Mouse (Mus musculus): Measurements from ENCODE around the gene Atp5b. TPM values are rescaled to one million over a fixed set of nuclear protein-coding genes. Genes with fewer than 3 reads are reported as not detected.

The Atp5b gene
- polyA plus RNA-seq, 1 experiment from 2014 or later: 4,523 TPM

DNA sequence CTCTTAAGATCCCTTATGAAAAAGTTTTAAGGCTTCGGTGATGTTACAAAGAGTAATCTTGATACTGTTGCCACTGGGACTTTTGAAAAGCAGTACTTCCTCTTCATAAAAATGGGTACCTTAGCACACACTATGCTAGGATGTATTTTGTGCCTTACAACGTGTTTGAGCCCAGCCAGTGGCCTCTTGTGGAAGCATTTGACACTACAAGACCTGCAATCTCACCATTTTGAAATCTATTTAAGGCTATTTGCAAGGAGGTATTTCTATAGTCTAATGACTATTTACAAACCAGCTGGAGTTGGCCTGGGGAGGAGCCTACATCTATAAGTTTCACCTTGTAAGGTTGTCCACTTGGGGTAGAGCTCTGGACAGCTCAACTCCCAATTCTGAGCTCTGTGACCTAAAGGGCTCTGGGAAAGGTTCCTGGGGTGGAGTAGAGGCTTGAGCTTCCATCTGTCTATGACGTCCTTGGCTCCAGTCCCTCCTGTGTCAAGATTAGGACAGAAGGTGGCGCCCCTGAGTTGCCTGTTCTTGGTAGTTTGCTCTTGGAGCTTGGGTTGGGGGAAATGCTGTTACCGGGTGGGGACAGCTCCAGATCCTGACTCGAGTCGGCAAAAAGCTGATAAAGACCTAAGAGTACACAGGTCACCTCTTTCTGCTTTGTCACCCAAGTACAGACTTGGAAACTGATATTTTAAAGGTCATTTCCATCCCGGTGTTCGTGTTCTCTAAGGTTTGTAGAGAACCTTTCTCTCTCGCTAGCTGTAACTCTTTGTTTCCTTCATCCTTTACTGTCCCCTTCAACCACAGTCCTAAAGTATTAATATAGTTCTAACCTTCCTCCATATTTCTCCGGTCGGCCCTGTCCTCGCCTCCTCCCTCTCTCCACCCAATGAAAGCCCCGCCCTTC, 7.8 kb downstream of the Atp5b start:
- Histone ChIP-seq H3K27me3 (ENCODE audit: control insufficient read depth, insufficient read depth, low read length) (no peaks in the 10 kb centered on the region), H3K36me3 (ENCODE audit: control insufficient read depth, insufficient read depth, low read length) (peaks cover 34% of the 10 kb centered on the region), H3K4me2 (peak overlapping the region; percentile 95), H3K27ac (ENCODE audit: low read depth, low read length) (peak overlapping the region; percentile 97), H3K9ac (ENCODE audit: low read depth, low read length) (peak overlapping the region; percentile 90), H3K4me3 (ENCODE audit: low read depth, low read length) (peak overlapping the region; percentile 90), H3K9me3 (replicated peaks; ENCODE audit: control insufficient read depth, low read length) (no peaks in the 10 kb centered on the region), H3K4me1 (ENCODE audit: control insufficient read depth, insufficient read depth, low read length) (peaks cover 29% of the 10 kb centered on the region)
- ATAC-seq (replicated peaks; ENCODE audit: insufficient number of reproducible peaks, low FRiP score, low TSS enrichment): peak; percentile 27
- whole genome bisulfite sequencing (ENCODE audit: insufficient replicate concordance): 8% methylated on average over 14 of the region's 14 CpGs

DNA sequence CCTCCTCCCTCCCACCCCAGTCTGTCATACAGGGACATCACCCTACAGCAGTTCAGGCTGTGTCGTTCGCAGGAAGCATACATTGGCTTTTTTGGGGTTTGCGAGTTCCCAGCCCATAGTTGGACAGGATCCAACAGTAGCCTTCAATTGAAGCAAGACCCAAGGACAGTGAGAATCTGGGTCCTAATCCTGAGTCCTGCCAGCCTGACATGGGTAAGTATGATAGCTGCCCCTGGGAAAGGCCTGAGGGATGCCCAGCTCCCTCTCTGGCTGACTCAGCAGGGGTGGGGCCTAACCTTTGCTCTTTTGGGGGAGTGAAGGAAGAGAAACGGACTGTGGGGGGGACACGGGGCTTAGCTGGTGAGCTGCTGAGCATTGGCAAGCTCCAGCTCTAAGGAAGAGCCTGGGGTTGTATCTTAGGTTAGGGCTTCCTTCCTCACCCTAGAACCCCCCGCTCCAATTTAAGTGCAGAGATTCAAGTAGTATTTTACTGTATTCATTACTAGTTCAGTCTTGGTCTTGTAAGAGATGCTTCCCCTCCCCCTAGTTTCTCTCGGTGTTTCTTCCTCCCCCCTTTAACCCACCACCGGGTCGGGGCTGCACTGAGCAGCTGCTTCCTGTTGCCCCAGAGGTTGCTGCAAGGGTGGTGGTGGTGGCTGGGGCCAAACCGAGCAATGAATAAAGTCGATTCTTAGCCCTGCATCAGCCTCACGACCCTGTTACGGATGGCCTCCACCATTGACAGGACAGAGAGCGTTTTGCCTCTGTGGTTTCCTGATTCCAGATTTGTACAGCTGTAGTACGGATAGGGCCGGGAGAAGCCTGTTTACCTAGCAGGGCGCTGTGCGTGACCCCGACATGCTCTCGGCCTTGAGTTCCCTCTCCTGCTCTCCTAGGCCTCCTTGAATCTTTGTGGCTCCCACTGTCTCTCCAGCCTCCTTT, 8.8 kb downstream of the Atp5b start, which contains the start of gene Baz2a:
Gene Baz2a (plus strand): TSS at position 14 of the 942 bp plus-strand sequence.
- H3K4me3 ChIP-seq (ENCODE audit: low read depth, low read length): peak within 1 kb of the TSS; percentile 90
- peak within 1 kb of the TSS; percentile 97 for H3K27ac ChIP-seq (ENCODE audit: low read depth, low read length)
- peak within 1 kb of the TSS; percentile 95 for H3K4me2 ChIP-seq
- peak; percentile 73 for ATAC-seq (replicated peaks; ENCODE audit: insufficient number of reproducible peaks, low FRiP score, low TSS enrichment)
- no peaks in the 10 kb centered on the region for H3K9me3 ChIP-seq (replicated peaks; ENCODE audit: control insufficient read depth, low read length)
- H3K36me3 ChIP-seq (ENCODE audit: control insufficient read depth, insufficient read depth, low read length): peaks cover 25% of the 10 kb centered on the region
- peaks cover 33% of the 10 kb centered on the region for H3K4me1 ChIP-seq (ENCODE audit: control insufficient read depth, insufficient read depth, low read length)
- no peaks in the 10 kb centered on the region for H3K27me3 ChIP-seq (ENCODE audit: control insufficient read depth, insufficient read depth, low read length)
- peak within 1 kb of the TSS; percentile 90 for H3K9ac ChIP-seq (ENCODE audit: low read depth, low read length)
- 1% methylated on average over 20 of the region's 20 CpGs for WGBS (ENCODE audit: insufficient replicate concordance)

DNA sequence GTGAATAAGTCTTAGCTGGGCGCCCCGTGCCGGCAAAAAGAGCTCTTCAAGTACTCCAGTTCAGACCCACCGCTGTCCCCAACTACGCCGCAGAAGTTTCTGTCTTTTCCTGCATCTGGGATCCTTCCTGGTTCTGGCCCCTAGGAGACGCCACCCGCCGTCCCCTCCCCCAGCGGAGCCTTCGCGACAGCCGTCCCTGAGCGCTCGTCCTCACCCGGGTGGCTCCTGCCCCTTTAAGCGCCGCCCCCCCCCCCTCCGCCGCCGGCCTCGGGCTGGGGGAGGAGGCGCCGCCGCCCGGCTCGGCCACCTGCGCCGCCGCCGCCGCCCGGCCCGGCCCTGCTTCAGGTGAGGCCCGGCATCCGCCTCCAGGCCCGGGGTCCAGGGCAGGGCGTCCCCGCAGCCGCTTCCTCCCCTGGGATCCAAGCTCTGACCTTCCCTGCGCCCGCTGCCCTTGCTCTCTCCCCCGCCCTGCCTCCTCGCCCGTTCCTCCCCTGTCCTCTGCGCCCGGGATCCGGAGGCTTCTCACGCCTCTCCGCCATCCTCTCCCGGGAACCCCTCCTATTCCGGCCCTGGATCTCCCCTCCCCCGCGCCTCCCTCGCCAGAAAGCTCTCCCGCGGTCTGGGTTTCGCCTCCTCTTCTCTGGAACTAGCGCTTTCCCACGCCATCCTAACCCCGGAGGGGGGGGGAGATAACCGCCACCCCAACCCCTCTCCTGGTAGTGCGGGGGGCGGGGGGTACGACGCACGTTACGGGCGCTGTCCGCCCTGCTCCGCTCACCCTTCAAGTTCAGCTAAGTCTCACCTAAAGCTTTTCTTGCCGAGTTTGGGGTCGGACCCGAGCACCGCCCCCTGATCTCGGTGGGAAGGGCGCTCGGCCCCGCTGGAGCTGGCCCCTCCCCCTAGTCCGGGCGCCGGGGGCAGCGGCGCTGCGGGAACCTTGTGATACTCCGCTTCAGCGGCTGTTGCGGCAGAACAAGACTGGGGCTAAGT, 9.7 kb downstream of the Atp5b start:
- H3K27ac ChIP-seq (ENCODE audit: low read depth, low read length): peak overlapping the region; percentile 97
- peak overlapping the region; percentile 90 for H3K9ac ChIP-seq (ENCODE audit: low read depth, low read length)
- H3K4me2 ChIP-seq: peak overlapping the region; percentile 95
- H3K4me1 ChIP-seq (ENCODE audit: control insufficient read depth, insufficient read depth, low read length): peaks cover 33% of the 10 kb centered on the region
- H3K9me3 ChIP-seq (replicated peaks; ENCODE audit: control insufficient read depth, low read length): no peaks in the 10 kb centered on the region
- H3K4me3 ChIP-seq (ENCODE audit: low read depth, low read length): peak overlapping the region; percentile 90
- peak; percentile 47 for ATAC-seq (replicated peaks; ENCODE audit: insufficient number of reproducible peaks, low FRiP score, low TSS enrichment)
- H3K27me3 ChIP-seq (ENCODE audit: control insufficient read depth, insufficient read depth, low read length): no peaks in the 10 kb centered on the region
- peaks cover 18% of the 10 kb centered on the region for H3K36me3 ChIP-seq (ENCODE audit: control insufficient read depth, insufficient read depth, low read length)
- 1% methylated on average over 82 of the region's 88 CpGs for whole genome bisulfite sequencing (ENCODE audit: insufficient replicate concordance)

DNA sequence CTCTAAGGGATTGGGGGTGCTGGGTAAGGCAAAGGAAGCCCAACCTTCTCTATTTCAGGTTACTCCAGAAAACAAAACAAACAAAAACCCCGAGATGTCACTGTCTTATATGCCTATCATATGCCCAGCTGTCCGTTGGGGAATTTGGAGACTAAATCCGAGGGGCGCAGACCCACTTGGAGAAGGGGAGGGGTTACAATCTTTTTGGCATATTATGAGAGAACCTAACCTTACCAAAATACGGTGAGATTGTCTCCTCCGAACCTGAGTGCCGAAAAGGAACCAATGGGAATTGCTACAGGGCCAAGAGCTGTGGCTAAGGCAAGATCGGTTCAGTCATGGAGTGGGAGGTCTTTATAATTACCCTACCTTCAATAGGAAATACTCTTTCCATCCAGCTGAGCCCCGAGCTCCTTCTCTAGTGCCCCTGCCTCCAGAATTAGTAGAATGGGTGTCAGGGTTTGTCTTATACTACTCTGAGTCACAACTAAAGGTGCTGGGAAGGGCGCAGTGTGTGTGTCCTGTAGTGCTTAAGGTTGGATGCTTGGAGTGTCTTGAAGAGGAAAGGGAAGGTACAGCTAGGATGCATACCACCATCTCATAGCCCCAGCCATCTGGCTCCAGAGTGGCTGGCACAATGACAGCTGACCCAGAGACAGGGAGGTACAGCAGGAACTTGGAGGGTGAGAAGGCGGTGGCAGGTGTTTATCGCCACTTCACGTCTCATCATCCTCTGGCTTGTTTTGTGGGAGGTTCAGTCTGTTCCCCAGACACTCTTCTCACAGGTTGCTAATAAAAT, 10.6 kb downstream of the Atp5b start:
- Histone ChIP-seq H3K27me3 (ENCODE audit: control insufficient read depth, insufficient read depth, low read length) (no peaks in the 10 kb centered on the region), H3K4me1 (ENCODE audit: control insufficient read depth, insufficient read depth, low read length) (peaks cover 40% of the 10 kb centered on the region), H3K27ac (ENCODE audit: low read depth, low read length) (peak overlapping the region; percentile 97), H3K4me3 (ENCODE audit: low read depth, low read length) (peak overlapping the region; percentile 90), H3K9me3 (replicated peaks; ENCODE audit: control insufficient read depth, low read length) (no peaks in the 10 kb centered on the region), H3K9ac (ENCODE audit: low read depth, low read length) (peak overlapping the region; percentile 90), H3K36me3 (ENCODE audit: control insufficient read depth, insufficient read depth, low read length) (peaks cover 10% of the 10 kb centered on the region), H3K4me2 (peak overlapping the region; percentile 95)
- 26% methylated on average over 13 of the region's 13 CpGs for WGBS (ENCODE audit: insufficient replicate concordance)
- no peak for ATAC-seq (replicated peaks; ENCODE audit: insufficient number of reproducible peaks, low FRiP score, low TSS enrichment)

DNA sequence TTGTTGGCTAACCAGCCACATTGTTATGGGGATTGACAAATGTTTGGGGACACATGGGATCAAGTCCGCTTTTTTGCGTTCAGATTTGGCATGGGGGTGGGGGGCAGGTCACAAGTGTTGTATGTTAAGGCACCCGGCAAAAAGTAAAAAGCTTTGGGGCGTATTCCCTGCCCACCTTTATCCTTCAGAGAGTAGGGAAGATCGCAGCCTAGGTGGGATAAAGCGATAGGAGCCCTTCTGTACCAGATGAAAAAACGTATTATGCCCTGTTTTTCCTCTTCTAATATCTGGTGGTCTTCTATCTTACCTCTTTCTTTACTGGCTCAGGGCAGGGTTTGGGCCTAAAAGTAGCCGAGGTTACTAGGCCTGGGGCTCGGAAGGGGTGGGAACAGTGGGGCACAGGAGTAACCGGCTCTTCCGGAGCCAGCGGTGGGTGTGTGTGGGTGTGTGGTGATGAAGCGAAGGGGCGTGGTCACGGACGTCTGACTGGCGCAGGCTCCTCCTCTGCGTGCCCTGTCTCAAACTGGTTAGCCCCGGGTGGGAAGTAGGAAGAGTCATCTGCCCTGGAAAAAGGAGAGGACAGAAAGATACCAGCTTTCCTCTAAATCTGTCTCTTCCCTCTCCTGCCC, 11.4 kb downstream of the Atp5b start:
- H3K4me2 ChIP-seq: peak overlapping the region; percentile 95
- peaks cover 7% of the 10 kb centered on the region for H3K36me3 ChIP-seq (ENCODE audit: control insufficient read depth, insufficient read depth, low read length)
- H3K9ac ChIP-seq (ENCODE audit: low read depth, low read length): peak overlapping the region; percentile 90
- H3K27ac ChIP-seq (ENCODE audit: low read depth, low read length): peak overlapping the region; percentile 62
- no peaks in the 10 kb centered on the region for H3K27me3 ChIP-seq (ENCODE audit: control insufficient read depth, insufficient read depth, low read length)
- H3K4me3 ChIP-seq (ENCODE audit: low read depth, low read length): peak overlapping the region; percentile 90
- H3K9me3 ChIP-seq (replicated peaks; ENCODE audit: control insufficient read depth, low read length): no peaks in the 10 kb centered on the region
- peak; percentile 68 for ATAC-seq (replicated peaks; ENCODE audit: insufficient number of reproducible peaks, low FRiP score, low TSS enrichment)
- 12% methylated on average over 19 of the region's 19 CpGs for WGBS (ENCODE audit: insufficient replicate concordance)
- H3K4me1 ChIP-seq (ENCODE audit: control insufficient read depth, insufficient read depth, low read length): peaks cover 40% of the 10 kb centered on the region

DNA sequence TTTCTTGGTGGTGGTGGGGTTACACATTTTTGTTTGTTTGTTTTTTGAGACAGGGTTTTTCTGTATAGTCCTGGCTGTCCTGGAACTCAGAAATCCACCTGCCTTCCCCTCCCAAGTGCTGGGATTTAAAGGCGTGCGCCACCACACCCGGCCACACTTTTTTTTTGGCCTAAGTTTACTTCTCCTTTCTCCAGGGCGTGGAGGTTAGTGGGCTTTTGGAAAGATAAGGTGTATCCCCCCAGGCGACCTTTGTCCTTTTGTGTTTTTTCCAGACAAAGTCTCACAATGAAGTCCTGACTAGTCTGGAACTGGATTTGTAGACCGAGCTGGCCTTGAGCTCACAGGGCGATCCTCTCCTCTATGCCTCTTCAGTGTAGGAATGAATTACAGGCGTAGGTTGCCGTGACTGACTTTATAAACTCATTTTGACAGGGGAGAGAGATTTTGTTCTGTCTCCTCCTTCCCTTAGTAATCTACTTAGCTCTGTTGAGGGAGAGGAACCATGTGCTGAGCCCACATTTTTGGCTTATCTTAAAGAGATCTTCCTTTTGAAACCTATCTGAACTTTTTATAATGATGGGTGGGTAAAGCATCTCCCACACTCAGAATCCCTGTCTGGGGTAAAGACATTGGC, 12.0 kb downstream of the Atp5b start:
- ATAC-seq (replicated peaks; ENCODE audit: insufficient number of reproducible peaks, low FRiP score, low TSS enrichment): no peak
- Histone ChIP-seq H3K4me3 (ENCODE audit: low read depth, low read length) (peak overlapping the region; percentile 90), H3K4me2 (peak overlapping the region; percentile 95), H3K36me3 (ENCODE audit: control insufficient read depth, insufficient read depth, low read length) (peaks cover under 1% of the 10 kb centered on the region; the same call in 1 of the 2 replicates), H3K9ac (ENCODE audit: low read depth, low read length) (peak overlapping the region; percentile 90; the same call in 1 of the 2 replicates), H3K27ac (ENCODE audit: low read depth, low read length) (0 out of 2 replicates have a peak overlapping the region, but pooled peaks have one; percentile 62), H3K9me3 (replicated peaks; ENCODE audit: control insufficient read depth, low read length) (no peaks in the 10 kb centered on the region), H3K4me1 (ENCODE audit: control insufficient read depth, insufficient read depth, low read length) (peaks cover 40% of the 10 kb centered on the region), H3K27me3 (ENCODE audit: control insufficient read depth, insufficient read depth, low read length) (no peaks in the 10 kb centered on the region)
- WGBS (ENCODE audit: insufficient replicate concordance): 32% methylated on average over 9 of the region's 9 CpGs
